Mouse (Mus musculus): ENCODE measurements around the gene Sv2b.

- TF ChIP-seq POLR2A (IDR thresholded peaks at IDR 0.05; ENCODE audit: low read depth, low read length) (no peak), CTCF (IDR thresholded peaks at IDR 0.05; ENCODE audit: borderline replicate concordance, insufficient read depth, low read length) (no peak)
Observed at GRCm38 (mm10) chr7:75128036-75128435, 181.0 kb downstream of the Sv2b start.

All from embryonic fibroblast, embryonic 13.5 days (primary cell).